Mouse (Mus musculus) adrenal gland, postnatal 14 days (tissue): Measurements from ENCODE around the gene Prrg3. TPM values are rescaled to one million over a fixed set of nuclear protein-coding genes. Genes with fewer than 3 reads are reported as not detected.
A peak's percentile ranks its signal among the peaks of the same experiment; 100 is the strongest.
"Not testable (repeated sequence)": the region's sequence is repeated elsewhere in the genome, so short reads cannot be mapped to it uniquely, and the experiment has no call there.

Experiments
- DNase-seq: peaks from one replicate; pipeline ENCODE4 v3.0.0; 2021; ENCODE audit warnings: mixed read lengths
- long read RNA-seq, 2 experiments: library from polyadenylated mRNA; stranded (forward); transcript quantifications; one replicate each; pipeline ENCODE4 v2.0.0; 2021
- total RNA-seq: library from RNA; stranded (reverse); gene quantifications from 2 replicates; pipeline ENCODE4 v1.2.3, GENCODE M21; 2021

The Prrg3 gene
- 22.9 and 25.2 TPM in 2 replicates for total RNA-seq
- long read RNA-seq, experiment 1, full-length matches to known transcripts = 2 of 4 reads
- long read RNA-seq, experiment 1, partial matches to known transcripts = 0 of 4 reads
- long read RNA-seq, experiment 1, other reads (novel, unspliced or antisense) = 2 of 4 reads
- long read RNA-seq, experiment 2, partial matches to known transcripts = 0 of 4 reads
- long read RNA-seq, experiment 2, other reads (novel, unspliced or antisense) = 3 of 4 reads

DNA sequence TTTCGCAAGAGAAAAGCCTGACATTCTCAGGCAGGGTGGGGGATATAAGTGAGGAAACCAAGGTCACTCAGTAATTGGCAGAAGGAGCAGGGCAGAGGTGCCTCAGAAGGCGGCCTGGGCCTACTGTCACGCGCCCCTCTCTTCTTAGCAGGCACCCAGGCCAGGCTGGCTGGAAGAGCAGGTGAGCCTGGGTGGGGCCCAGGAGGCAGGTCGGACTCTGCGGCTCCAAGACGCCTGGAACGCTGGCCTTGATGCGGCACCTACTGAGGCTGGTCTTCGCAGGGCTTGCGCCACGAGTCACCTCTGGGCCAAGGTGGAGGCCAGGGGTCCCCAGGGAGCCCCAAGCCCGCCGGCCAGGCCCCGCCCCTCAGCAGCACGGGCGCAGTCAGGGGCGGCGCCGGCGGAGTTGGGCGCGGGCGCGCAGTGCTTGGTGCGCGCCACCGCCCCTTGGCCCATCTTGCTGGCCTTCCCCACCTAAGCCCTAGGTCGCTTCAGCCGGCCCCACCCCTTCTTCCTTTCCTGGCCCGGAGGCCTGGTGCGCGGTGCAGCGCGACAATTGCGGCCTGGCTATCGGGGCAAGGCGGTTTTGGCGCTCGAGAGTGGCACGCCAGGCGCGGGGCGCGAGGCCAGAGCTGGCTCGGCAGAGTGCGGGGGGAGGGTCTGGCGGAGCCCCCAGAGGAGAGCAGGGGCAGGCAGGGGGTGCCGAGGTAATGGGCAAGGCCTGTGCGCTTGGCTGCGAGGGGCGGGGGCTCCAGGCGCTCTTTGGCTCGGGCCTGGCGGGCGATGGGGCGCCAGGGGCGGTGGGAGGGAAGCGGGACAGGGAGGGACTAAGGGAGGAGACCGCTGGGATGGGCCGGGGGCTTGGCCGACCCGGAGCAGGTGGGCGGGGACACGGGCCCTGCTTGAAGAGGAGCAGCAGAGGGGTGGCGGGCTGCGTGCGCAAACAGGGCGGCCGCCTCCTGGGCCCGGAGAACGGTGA lies at the start of gene Prrg3:
Gene Prrg3 (plus strand): TSS at position 552 of the 979 bp plus-strand sequence.
- peak; percentile 75 for DNase-seq

DNA sequence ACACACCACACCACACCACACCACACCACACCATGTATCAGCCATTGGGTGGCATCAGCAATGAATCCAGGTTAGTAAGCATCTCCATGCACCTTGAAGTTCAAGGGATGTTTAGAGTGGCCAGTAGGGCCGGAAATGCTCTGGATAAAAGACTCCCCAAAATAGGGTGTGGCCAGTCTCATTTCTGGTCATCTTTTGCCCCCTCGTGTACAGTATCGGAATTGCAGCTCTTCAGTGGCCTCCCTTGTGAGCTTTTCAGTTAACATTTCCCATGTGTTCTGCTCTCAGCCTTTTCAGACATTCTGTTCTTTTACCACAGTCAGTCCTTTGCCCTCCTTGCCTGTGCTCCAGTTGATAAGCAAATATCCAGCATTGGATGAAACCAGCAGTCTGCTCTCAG lies 15.8 kb upstream of the Prrg3 start:
- DNase-seq = peak; percentile 67

DNA sequence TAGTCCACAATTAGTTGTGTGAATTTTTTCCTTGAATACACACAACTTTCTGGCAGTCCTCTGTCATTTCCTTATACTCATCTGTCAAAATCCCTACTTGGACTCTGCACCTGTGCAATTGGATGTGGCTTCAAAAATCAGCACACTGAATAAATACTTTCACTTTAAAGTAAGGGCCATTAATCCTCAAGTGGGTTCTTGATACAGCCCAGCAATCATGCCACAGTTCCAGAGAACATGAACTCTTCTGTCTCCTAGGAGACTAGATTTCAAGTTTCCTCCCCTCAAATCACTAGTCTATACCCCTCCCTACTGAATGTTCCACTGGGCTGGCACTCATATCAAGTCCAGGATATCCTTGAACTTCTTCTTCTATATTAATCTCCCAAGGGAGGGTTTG lies 4.1 kb upstream of the Prrg3 start:
- no peak for DNase-seq

- DNase-seq = no peak
Observed at GRCm38 (mm10) chrX:71963275-71963912, 970 bp downstream of the Prrg3 start.

DNA sequence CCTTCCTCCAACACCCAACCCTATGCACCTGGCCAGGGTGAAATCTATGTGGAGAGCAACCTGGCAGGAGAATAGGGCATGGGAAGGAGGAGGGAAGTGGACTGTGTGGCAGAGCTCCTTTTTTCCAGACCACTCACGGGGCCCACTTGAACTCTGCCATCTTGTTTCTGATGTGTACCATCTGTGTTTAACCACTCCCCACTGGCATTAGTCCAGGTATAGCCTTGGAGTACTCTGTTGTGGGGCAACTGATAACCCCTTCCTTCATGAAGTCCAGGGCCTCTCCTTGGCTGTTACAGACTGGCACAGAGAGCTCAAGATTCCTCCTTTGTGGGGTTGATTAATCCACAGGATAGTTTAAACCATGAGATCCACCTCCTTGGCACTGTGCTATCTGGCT lies 5.8 kb downstream of the Prrg3 start:
- DNase-seq = no peak

- no peak for DNase-seq
Observed at GRCm38 (mm10) chrX:71968816-71969215, 6.4 kb downstream of the Prrg3 start.

DNA sequence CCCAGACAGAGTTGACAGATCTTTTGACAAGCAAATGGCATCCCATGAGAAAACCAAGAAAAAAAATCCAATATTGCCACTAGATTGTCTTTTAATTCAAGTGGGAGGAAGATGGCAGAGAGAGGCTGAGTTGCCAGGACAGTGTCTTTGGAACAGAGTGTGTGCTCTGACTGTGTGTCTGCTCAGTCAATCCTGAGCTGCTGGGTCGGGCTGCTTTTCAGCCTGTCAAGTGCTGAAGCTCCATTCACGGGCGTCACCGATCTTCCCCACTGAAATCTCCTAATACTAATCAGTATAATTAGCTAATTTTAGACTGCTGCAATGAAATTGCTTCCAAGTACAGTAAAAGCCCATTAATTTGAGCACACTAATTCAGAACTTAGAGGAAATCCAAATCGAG lies 8.9 kb downstream of the Prrg3 start:
- no peak for DNase-seq

DNA sequence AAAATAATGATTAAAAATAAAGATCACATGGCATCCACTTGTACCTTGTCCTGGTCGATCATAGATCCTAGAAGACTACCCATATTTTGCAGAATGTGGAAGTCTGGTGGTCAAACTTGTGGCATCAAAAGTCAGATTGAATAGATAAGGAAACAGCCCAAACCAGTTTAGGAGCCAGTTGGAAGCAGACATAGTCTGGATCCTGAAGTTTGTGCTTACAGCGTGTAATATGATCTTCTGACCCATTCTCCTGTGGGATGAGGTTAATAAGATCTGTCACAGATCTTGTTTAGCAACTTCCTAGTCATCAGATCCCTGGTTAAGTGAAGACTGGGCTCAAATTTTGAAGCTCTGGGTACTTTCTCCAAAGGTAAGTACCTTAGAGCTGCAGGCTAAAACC lies 10.3 kb downstream of the Prrg3 start, which contains the start of gene Fate1:
Gene Fate1 (plus strand): TSS at position 301 of the 400 bp plus-strand sequence.
- no peak for DNase-seq

DNA sequence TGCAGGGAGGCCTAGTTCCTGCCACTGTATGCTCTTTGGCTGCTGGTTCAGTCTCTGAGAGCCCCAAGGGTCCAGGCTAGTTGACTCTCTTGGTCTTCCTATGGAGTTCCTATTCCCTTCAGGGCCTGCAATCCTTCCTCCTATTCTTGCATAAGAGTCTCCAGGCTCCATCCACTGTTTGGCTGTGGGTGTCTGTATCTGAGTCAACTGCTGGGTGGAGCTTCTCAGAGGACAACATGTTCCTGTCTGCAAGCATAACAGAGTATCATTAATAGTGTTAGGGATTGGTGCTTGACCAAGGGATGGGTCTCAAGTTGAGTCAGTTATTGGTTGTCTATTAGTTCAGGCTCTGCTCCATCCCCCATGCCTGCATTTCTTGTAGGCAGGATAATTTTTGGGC lies 15.3 kb downstream of the Prrg3 start:
- DNase-seq = not testable (repeated sequence)

DNA sequence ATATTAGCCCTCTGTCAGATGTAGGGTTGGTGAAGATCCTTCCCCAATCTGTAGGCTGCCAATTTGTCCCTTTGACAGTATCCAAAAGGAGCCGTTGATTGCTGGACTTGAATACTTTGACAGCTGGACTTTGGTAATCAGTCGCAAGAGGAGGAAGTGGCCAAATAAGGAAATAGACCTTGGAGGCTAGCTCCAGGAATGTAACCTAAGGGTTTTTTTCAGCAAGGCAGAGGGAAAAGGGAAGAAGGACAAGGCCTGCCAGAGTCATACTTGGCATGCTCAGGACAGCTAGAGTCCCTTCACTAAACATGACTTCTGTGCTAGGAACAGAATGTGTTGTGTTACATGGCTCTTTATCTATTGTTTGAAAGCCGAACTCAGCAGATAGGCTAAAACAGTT lies 18.0 kb downstream of the Prrg3 start:
- DNase-seq = peak; percentile 16

- DNase-seq = peak; percentile 17
Observed at GRCm38 (mm10) chrX:71981322-71981721, 18.9 kb downstream of the Prrg3 start.

- no peak for DNase-seq
Observed at GRCm38 (mm10) chrX:71983205-71983604, 20.8 kb downstream of the Prrg3 start.

- DNase-seq = peak; percentile 57
Observed at GRCm38 (mm10) chrX:71983775-71984174, 21.4 kb downstream of the Prrg3 start.

DNA sequence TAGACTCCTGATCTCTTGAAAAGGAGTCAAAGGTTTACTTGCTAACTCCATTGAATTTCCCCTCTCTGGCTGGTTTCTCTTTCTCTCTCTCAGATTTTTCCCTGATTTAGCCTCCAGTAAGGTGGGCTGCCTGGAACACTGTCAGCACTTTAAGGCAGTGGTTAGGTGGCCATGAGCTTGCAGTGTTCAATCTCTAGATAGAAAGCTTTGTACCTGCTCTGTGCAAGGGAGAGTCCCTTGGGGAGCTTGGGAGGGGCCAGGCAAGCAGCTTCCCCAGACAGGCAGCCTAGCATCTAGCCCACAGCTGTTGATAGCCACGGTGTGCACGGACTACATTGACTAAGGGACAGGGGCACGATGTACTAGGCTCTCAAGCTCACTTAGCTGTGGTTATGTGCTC lies 29.1 kb downstream of the Prrg3 start, which contains the start of gene Cnga2:
Gene Cnga2 (plus strand): TSS at position 301 of the 400 bp plus-strand sequence.
- no peak for DNase-seq

DNA sequence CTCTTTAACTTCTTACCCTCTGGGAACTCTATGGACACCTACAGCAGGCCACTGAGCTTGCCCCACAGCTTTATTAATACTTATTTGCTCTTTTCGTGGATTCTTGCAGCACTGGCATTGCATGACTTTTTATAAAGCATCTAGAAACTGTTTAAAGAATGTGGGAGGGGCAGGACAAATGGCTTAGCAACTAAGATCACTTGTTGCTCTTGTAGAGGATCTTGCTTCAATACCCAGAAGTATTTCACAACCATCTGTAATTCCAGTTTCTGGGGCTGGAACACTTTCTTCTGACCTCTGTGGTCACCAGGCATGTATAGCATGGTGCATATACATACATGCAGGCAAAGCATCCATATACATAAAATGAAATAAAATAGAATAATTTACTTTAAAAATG lies 33.5 kb downstream of the Prrg3 start:
- no peak for DNase-seq

- DNase-seq = no peak
Observed at GRCm38 (mm10) chrX:72009930-72010329, 47.5 kb downstream of the Prrg3 start.

DNA sequence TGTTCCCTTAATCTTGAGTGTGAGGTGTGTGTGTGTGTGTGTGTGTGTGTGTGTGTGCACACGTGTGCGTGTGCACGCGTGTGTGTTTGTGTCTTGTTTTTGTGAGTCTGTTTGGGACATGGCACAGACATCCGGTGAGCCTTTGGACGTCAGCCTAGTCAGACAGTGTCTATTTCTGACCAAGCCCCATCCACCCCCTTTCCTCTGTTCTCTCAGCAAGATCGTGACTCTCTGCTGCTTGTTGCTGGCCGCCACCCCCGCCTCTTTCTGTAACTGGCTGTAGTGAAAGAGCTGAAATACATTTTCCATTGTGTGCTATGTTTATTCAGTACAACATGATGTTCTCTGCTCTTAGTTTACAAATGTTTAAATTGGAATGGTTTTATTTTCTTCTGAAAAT lies 49.8 kb downstream of the Prrg3 start:
- peak; percentile 12 for DNase-seq

DNA sequence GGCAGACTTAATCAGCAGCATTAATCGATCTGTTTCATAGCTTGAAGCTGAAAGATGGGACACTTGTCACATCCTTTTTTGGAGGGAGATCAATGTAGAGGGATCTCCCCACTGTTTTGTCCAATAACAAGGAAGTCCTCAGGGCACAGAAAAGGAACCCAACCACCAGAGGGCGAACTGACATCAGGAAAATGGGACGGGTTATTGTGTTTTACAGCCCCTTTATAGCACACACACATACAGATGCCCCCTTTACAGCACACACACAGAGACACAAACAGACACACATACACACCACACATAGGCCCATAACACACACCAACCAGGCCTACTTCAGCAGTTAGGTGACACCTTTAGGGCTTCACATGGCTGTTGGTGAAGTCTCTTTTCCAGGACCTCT lies 50.4 kb downstream of the Prrg3 start:
- DNase-seq = peak; percentile 50

DNA sequence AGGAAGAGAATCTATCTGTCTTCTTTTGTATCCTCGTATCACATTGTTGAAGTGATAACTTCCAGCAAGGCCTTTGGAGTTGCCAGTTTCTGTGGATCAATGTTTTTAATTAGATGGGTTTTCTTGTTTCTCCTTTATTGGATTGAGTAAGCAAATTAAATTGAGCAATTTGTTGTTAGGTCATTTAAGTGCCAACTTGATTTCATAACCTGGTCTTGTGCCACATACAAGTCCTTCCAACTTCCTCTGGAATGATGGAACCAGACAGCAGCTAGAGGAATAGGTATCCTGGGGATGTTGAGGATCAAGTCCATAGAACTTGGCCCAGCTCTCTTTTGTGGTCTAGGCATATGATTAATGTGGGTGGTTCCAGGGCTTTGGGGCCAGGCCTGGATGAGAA lies 59.8 kb downstream of the Prrg3 start:
- no peak for DNase-seq
